ENCODE assay signal across 17 mouse cellular contexts in the genomic region with DNA sequence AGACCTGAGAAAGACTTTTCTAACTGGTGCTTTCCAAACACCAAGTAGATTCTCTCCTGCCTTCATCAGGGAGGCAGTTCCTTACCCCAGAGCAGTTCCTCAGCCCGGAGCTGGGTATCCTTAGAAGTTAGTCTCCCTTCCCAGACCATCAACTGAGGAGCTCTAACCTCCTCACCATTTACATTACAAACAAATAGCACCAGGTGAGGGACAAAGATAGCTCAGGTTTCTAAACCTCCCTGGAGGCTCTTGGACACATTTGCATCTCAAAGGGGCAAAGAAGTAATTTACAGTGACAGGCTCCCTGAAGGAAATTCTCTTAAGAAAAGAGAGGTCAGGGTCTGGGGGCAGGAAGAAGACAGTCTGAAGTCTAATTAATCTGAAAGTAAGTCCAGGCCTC.
"Had no signal": no experiment of that assay in that cellular context is flagged by ENCODE, and none has a peak within 500 bp of the region (broad histone marks: within the 10 kb centered on the region; RNA-seq: fewer than 3 reads in every experiment).

No protein-coding gene starts in this region.

- H3K36me3 ChIP-seq: midbrain, embryonic 10.5 days; midbrain, embryonic 12.5 days; neural tube, embryonic 13.5 days; neural tube, embryonic 15.5 days; stomach, embryonic 15.5 days had no signal

- H3K9me3 ChIP-seq: midbrain, embryonic 10.5 days; midbrain, embryonic 12.5 days; neural tube, embryonic 13.5 days; neural tube, embryonic 15.5 days; stomach, embryonic 15.5 days had no signal

- DNase-seq: lung, adult 18-20 months; lung, embryonic 14.5 days; lung, postnatal 10 days; lung, postnatal 4 days; midbrain, embryonic 14.5 days; right cerebral cortex, postnatal 14 days; thymus, adult 2 months; thymus, postnatal 14 days; thymus, postnatal 36 days had no signal

- H3K4me3 ChIP-seq: midbrain, embryonic 10.5 days; midbrain, embryonic 12.5 days; myocyte; neural tube, embryonic 13.5 days; neural tube, embryonic 15.5 days; stomach, embryonic 15.5 days had no signal

- H3K9ac ChIP-seq: lung, embryonic 14.5 days; midbrain, embryonic 12.5 days; neural tube, embryonic 13.5 days; neural tube, embryonic 15.5 days; stomach, embryonic 15.5 days had no signal

- H3K4me1 ChIP-seq: neural tube, embryonic 15.5 days; stomach, embryonic 15.5 days had no signal

- H3K27me3 ChIP-seq: neural tube, embryonic 13.5 days; neural tube, embryonic 15.5 days; stomach, embryonic 15.5 days had no signal

- H3K27ac ChIP-seq: midbrain, embryonic 10.5 days; midbrain, embryonic 12.5 days; neural tube, embryonic 13.5 days; neural tube, embryonic 15.5 days; stomach, embryonic 15.5 days; stomach, postnatal 0 days had no signal

- H3K4me2 ChIP-seq: lung, embryonic 14.5 days; midbrain, embryonic 12.5 days; neural tube, embryonic 13.5 days; neural tube, embryonic 15.5 days; stomach, embryonic 15.5 days had no signal

- ATAC-seq: midbrain, embryonic 16.5 days had no signal
